Mouse (Mus musculus): ENCODE measurements around the gene Rep15.

DNA sequence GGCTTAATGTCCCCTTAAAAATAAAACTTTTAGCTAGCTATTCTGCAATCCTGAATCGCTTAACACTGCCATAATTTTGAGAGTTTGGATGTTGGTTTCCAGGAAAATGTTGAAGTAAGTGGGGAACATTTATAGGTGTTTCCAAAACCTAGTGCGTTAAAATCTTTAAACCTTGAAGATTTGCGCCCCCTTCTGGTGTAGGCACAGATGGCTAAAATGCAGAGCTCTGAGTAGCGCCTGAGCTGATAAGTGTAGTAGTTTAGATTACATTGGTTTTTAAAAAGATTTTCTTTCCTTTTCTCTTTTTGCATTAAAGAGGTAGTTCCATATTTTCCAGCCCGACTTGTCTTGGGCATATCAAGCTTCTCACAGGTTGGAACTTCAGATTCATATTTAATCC is 38.1 kb upstream of the Rep15 start:
- TF ChIP-seq CTCF (IDR thresholded peaks at IDR 0.05; ENCODE audit: low read depth, low read length) = no peak
- no peak for TF ChIP-seq POLR2A (IDR thresholded peaks at IDR 0.05; ENCODE audit: insufficient read depth, low read length)
